Mouse (Mus musculus): Measurements from ENCODE around the gene Hist1h2ag. TPM values are rescaled to one million over a fixed set of nuclear protein-coding genes. Genes with fewer than 3 reads are reported as not detected.

Gene Hist1h2ag
- total RNA-seq, 2 experiments from 2014 or later, result 373 to 414 TPM

Small RNAs within 50 kb of the gene (microRNA-seq; reads per million reads assigned to microRNA genes)
- gene Gm26300 (not detected), gene Gm44390 (not detected), gene Gm44486 (not detected)

Other genes starting within 250 kb of the Hist1h2ag start
- gene Hist1h2bq, start 232.7 kb downstream of the Hist1h2ag start, total RNA-seq (2021), result 100 to 1,000 TPM; 352 to 396 TPM
- gene Hist1h2ao, start 232.5 kb downstream of the Hist1h2ag start, total RNA-seq (2021), result 100 to 1,000 TPM; 477 to 608 TPM
- gene Hist1h4m, start 231.2 kb downstream of the Hist1h2ag start, total RNA-seq (2021), result 100 to 1,000 TPM; 742 to 886 TPM
- 100 to 1,000 TPM; 144 to 157 TPM for gene Hist1h4n, start 210.7 kb downstream of the Hist1h2ag start, total RNA-seq (2021)
- 100 to 1,000 TPM; 329 to 379 TPM for gene Hist1h2ap, start 209.4 kb downstream of the Hist1h2ag start, total RNA-seq (2021)
- 100 to 1,000 TPM; 346 to 390 TPM for gene Hist1h2br, start 209.2 kb downstream of the Hist1h2ag start, total RNA-seq (2021)
- gene Zfp184, start 97.8 kb downstream of the Hist1h2ag start, total RNA-seq (2021), result 1 to 10 TPM; 3.8 to 4.7 TPM
- gene Pom121l2, start 61.8 kb downstream of the Hist1h2ag start, total RNA-seq (2021), result not detected
- not detected for gene Prss16, start 33.2 kb downstream of the Hist1h2ag start, total RNA-seq (2021)
- 100 to 1,000 TPM; 349 to 449 TPM for gene Hist1h2ah, start 7.4 kb downstream of the Hist1h2ag start, total RNA-seq (2021)
- gene Hist1h2bk, start 7.1 kb downstream of the Hist1h2ag start, total RNA-seq (2021), result 100 to 1,000 TPM; 500 to 615 TPM
- 100 to 1,000 TPM; 221 to 240 TPM for gene Hist1h4i, start 1.6 kb downstream of the Hist1h2ag start, total RNA-seq (2021)
- gene Hist1h2bj, start 270 bp upstream of the Hist1h2ag start, total RNA-seq (2021), result 100 to 1,000 TPM; 290 to 321 TPM
- not detected for gene Vmn1r188, start 41.5 kb upstream of the Hist1h2ag start, total RNA-seq (2021)
- not detected for gene Vmn1r189, start 62.9 kb upstream of the Hist1h2ag start, total RNA-seq (2021)
- not detected for gene Vmn1r191, start 141.0 kb upstream of the Hist1h2ag start, total RNA-seq (2021)
- gene Vmn1r192, start 148.2 kb upstream of the Hist1h2ag start, total RNA-seq (2021), result not detected
- not detected for gene Vmn1r193, start 180.2 kb upstream of the Hist1h2ag start, total RNA-seq (2021)
- gene Vmn1r194, start 201.3 kb upstream of the Hist1h2ag start, total RNA-seq (2021), result not detected
- not detected for gene Vmn1r195, start 227.6 kb upstream of the Hist1h2ag start, total RNA-seq (2021)
- gene Vmn1r196, start 247.0 kb upstream of the Hist1h2ag start, total RNA-seq (2021), result not detected

All from adrenal gland, postnatal 4 days (tissue).